Mouse (Mus musculus): ENCODE data around the gene Foxp1. TPM values are rescaled to one million over a fixed set of nuclear protein-coding genes. Genes with fewer than 3 reads are reported as not detected.

Gene Foxp1
- polyA plus RNA-seq, 1 experiment from 2014 or later, result 88.1 TPM

DNA sequence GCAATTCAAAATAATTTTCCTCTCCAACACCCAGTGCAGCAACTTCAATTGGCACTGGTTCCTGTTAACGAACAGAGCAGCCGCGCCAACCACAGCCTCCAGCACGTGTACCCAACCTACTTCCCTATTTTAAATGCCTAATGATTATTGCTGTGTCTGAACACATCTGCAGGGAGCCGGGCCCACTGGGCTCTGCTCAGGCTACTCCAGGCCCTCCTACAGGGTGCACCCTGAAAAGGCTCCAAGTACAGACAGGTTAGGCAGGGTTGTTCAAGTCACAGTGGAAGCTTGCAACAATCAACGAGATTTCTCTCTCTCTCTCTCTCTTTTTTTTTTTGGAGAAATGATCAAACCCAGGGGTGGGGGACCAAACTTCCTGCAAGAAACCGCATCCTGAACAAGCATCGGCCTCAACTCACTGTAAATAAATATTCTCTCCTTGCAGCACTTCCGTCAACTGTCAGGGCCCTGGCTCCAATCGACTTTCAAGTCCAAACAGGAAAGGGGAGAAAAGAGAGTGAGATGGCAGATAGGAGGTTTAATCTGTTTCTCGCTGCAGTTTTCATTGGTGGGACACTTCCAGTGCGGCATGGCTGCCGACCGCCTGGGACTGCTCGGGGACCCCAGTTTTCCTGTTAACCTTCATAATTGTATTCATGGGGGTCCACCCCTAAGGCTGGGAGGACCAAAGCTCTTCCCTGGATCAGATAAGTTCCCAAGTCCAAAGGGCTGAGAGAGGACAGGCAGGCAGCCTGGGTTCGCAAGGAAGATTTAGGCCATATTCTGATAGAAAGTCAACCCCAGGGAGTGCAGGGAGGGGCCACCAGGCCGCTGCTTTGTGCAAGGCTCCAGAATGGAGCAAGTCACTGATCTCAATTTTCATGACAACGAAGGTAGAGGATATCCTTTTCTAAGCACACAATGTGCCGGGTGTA lies 133.5 kb downstream of the Foxp1 start:
- H3K4me1 ChIP-seq (ENCODE audit: control insufficient read depth in 2 of 2, insufficient read depth in 2 of 2, low read length in 2 of 2), result peaks cover 12 to 16% of the 10 kb centered on the region in 2 experiments; a peak in 2 of 4 replicates
- H3K9me3 ChIP-seq (ENCODE audit: control insufficient read depth, low read length), result no peaks in the 10 kb centered on the region
- peak overlapping the region; percentile 8; the same call in 1 of the 2 replicates for H3K9ac ChIP-seq (ENCODE audit: low read length)
- no peaks in the 10 kb centered on the region for H3K27me3 ChIP-seq (ENCODE audit: control insufficient read depth, insufficient read depth, low read length)
- no peak overlapping the region for H3K4me3 ChIP-seq (ENCODE audit: control insufficient read depth in 1 of 2, insufficient read depth in 1 of 2, low read depth in 1 of 2, low read length in 2 of 2)
- ATAC-seq (ENCODE audit: insufficient number of reproducible peaks, insufficient read depth, low FRiP score, low read depth), result 0 out of 2 replicates have a peak, but pooled peaks have one; percentile 19
- peak overlapping the region; percentile 63 to 75 for H3K27ac ChIP-seq (replicated peaks in 1 of 2; ENCODE audit: control insufficient read depth in 1 of 2, insufficient read depth in 1 of 2, low read depth in 2 of 2, low read length in 2 of 2)
- H3K36me3 ChIP-seq (ENCODE audit: control insufficient read depth, insufficient read depth, low read length), result no peaks in the 10 kb centered on the region
- H3K4me2 ChIP-seq (ENCODE audit: low read length), result no peak overlapping the region
- 67% methylated on average over 19 of the region's 19 CpGs for WGBS

DNA sequence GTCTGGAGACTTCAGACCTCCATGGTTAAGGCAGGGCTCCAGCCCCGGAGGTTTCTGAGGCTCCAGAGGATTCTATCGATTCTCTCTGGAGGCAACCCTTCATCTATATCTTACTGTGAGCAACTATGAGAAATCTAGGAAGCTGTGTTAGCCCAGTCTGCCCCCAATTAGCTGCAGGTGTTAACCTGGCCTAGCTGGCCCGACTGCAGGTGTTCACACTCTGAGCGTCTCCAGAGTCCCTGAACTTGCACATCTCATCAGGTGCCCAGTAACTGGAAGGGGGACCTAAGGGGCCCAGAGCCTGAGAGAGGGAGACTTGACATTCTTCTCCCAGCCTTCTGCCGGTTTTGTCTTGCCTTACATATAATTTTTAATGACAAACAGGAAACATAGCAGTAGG lies 134.5 kb downstream of the Foxp1 start:
- Histone ChIP-seq H3K9ac (ENCODE audit: low read length) (no peak overlapping the region), H3K4me1 (ENCODE audit: control insufficient read depth in 2 of 2, insufficient read depth in 2 of 2, low read length in 2 of 2) (peaks cover 17 to 22% of the 10 kb centered on the region in 2 experiments; a peak in 3 of 4 replicates), H3K4me3 (ENCODE audit: control insufficient read depth in 1 of 2, insufficient read depth in 1 of 2, low read depth in 1 of 2, low read length in 2 of 2) (no peak overlapping the region), H3K27me3 (ENCODE audit: control insufficient read depth, insufficient read depth, low read length) (no peaks in the 10 kb centered on the region), H3K4me2 (ENCODE audit: low read length) (no peak overlapping the region), H3K36me3 (ENCODE audit: control insufficient read depth, insufficient read depth, low read length) (no peaks in the 10 kb centered on the region), H3K9me3 (ENCODE audit: control insufficient read depth, low read length) (no peaks in the 10 kb centered on the region), H3K27ac (replicated peaks in 1 of 2; ENCODE audit: control insufficient read depth in 1 of 2, insufficient read depth in 1 of 2, low read depth in 2 of 2, low read length in 2 of 2) (peak overlapping the region in 1 of 2 experiments; percentile 75; a peak in 2 of 4 replicates)
- no peak for ATAC-seq (ENCODE audit: insufficient number of reproducible peaks, insufficient read depth, low FRiP score, low read depth)
- WGBS, result 71% methylated on average over 5 of the region's 5 CpGs

DNA sequence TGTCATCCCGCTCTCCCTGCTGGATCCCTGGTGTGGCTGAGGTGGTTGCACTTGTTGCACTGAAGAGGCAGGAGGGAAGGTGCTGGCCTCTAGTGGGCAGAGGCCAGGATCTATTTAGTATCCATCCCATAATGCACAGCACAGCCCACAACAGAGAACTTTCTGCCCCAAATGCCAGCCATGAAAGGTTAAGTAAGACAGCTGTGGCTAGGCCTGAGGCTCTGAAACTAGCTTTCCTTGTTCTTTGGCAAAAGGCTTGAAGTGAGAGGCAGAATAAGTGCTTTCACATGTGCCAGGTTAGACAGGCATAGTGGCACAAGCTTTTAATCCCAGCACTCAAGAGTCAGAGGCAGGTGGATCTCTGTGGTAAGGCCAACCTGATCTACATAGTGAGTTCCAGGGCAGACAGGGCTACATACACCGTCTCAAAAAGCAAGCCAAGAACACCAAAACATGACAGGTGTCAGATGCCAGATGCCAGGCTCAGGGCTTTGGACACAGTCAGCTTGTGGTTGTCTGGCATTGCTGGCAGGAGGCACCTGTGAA lies 137.4 kb downstream of the Foxp1 start:
- H3K9me3 ChIP-seq (ENCODE audit: control insufficient read depth, low read length), result no peaks in the 10 kb centered on the region
- H3K4me2 ChIP-seq (ENCODE audit: low read length), result no peak overlapping the region
- H3K27me3 ChIP-seq (ENCODE audit: control insufficient read depth, insufficient read depth, low read length), result no peaks in the 10 kb centered on the region
- 43% methylated on average over 2 of the region's 2 CpGs for WGBS
- ATAC-seq (ENCODE audit: insufficient number of reproducible peaks, insufficient read depth, low FRiP score, low read depth), result no peak
- no peaks in the 10 kb centered on the region for H3K36me3 ChIP-seq (ENCODE audit: control insufficient read depth, insufficient read depth, low read length)
- H3K27ac ChIP-seq (replicated peaks in 1 of 2; ENCODE audit: control insufficient read depth in 1 of 2, insufficient read depth in 1 of 2, low read depth in 2 of 2, low read length in 2 of 2), result no peak overlapping the region
- H3K4me3 ChIP-seq (ENCODE audit: control insufficient read depth in 1 of 2, insufficient read depth in 1 of 2, low read depth in 1 of 2, low read length in 2 of 2), result no peak overlapping the region
- H3K4me1 ChIP-seq (ENCODE audit: control insufficient read depth in 2 of 2, insufficient read depth in 2 of 2, low read length in 2 of 2), result peaks cover 17 to 22% of the 10 kb centered on the region in 2 experiments; a peak in 3 of 4 replicates
- H3K9ac ChIP-seq (ENCODE audit: low read length), result no peak overlapping the region

DNA sequence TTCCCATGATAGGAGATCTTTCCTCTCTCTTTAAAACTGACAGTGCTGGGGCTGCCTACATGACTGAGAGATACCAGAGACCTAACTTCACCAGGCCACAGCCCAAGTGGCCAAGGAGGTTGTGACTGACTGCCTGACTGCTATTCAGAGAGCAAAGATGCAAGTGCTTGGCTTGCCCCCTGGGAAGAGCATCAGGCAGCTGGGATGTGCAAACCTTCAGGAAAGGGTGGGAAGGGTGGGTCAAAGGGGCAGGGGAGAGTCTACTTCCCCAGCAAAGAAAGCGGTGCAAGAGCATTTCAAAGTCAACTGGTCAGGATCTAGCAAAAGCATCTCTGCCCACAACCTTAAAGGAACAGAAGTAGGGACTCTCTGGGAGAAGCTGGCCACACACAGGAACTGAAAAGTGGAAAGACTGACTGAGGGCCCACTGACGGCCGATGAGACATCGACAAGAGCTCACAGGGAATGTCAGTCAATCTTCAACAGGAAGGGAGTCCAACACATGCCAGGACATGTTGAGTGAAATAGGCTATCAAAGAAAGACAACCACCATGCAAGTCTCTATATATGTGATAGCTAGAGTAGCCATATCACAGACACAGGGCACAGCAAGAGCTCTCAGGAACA lies 138.6 kb downstream of the Foxp1 start:
- no peak overlapping the region for H3K27ac ChIP-seq (replicated peaks in 1 of 2; ENCODE audit: control insufficient read depth in 1 of 2, insufficient read depth in 1 of 2, low read depth in 2 of 2, low read length in 2 of 2)
- no peaks in the 10 kb centered on the region for H3K36me3 ChIP-seq (ENCODE audit: control insufficient read depth, insufficient read depth, low read length)
- no peaks in the 10 kb centered on the region for H3K27me3 ChIP-seq (ENCODE audit: control insufficient read depth, insufficient read depth, low read length)
- H3K4me3 ChIP-seq (ENCODE audit: control insufficient read depth in 1 of 2, insufficient read depth in 1 of 2, low read depth in 1 of 2, low read length in 2 of 2), result no peak overlapping the region
- no peak for ATAC-seq (ENCODE audit: insufficient number of reproducible peaks, insufficient read depth, low FRiP score, low read depth)
- no peaks in the 10 kb centered on the region for H3K9me3 ChIP-seq (ENCODE audit: control insufficient read depth, low read length)
- H3K9ac ChIP-seq (ENCODE audit: low read length), result no peak overlapping the region
- 42% methylated on average over 4 of the region's 4 CpGs for WGBS
- no peak overlapping the region for H3K4me2 ChIP-seq (ENCODE audit: low read length)
- peaks cover 13 to 20% of the 10 kb centered on the region in 2 experiments; a peak in 3 of 4 replicates for H3K4me1 ChIP-seq (ENCODE audit: control insufficient read depth in 2 of 2, insufficient read depth in 2 of 2, low read length in 2 of 2)

DNA sequence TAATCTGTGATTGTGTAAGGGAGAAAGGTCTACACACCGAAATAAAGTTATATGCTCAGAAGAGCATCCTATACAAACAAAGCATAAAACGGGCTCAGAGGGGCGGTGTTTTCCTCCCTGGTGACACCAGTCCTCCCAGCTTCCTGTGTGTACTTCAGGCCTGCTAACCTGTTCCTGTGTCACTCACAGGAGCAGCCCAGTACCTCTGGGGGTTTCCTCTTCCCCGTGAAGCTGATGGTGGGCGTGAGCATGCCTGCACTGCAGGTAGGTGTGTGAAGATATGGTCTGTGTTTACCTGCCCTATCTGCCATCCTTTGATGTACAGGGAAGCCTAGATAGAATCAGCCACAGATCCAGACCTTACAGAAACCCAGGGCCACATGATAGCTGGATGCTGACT lies 142.4 kb downstream of the Foxp1 start:
- Histone ChIP-seq H3K27ac (replicated peaks in 1 of 2; ENCODE audit: control insufficient read depth in 1 of 2, insufficient read depth in 1 of 2, low read depth in 2 of 2, low read length in 2 of 2) (peak overlapping the region in 1 of 2 experiments; percentile 71; a peak in 2 of 4 replicates), H3K27me3 (ENCODE audit: control insufficient read depth, insufficient read depth, low read length) (no peaks in the 10 kb centered on the region), H3K4me3 (ENCODE audit: control insufficient read depth in 1 of 2, insufficient read depth in 1 of 2, low read depth in 1 of 2, low read length in 2 of 2) (no peak overlapping the region), H3K36me3 (ENCODE audit: control insufficient read depth, insufficient read depth, low read length) (no peaks in the 10 kb centered on the region), H3K9me3 (ENCODE audit: control insufficient read depth, low read length) (no peaks in the 10 kb centered on the region), H3K4me2 (ENCODE audit: low read length) (no peak overlapping the region), H3K4me1 (ENCODE audit: control insufficient read depth in 2 of 2, insufficient read depth in 2 of 2, low read length in 2 of 2) (peaks cover 19 to 30% of the 10 kb centered on the region in 2 experiments), H3K9ac (ENCODE audit: low read length) (no peak overlapping the region)
- ATAC-seq (ENCODE audit: insufficient number of reproducible peaks, insufficient read depth, low FRiP score, low read depth), result no peak
- WGBS, result 72% methylated on average over 5 of the region's 5 CpGs

DNA sequence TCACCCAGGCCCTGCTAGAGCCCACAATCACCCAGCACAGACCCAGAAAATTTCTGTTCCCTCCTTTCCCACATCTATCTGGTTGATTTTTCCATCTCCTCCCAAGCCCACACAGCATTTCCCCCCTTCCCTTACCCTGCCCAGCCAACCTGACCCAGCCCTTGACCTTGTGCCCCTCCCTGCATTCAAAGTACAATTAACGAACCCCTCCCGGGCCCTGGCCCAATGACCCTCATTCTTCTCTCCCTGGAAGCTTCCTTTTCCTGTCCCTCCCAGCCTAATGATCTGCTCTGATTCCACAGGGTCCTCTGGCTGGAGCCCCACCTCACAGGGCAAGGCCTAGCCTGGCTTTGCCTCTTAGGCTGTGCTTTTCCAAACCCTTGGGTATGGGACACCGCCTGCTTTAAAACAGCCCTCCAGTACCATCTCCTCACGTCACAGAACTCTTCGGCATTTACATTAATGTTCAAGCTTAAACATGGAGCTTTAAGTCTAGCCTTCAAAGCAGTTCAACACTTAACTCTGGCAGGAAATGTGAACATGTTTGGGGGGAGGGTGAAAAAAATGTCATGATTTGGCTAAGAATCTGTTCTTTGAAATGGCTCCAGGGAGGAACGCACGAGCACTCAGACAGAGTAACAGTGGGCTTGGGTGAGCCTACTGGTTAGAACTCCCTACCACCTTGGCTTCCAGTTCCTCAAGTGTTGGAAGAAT lies 143.4 kb downstream of the Foxp1 start:
- H3K4me2 ChIP-seq (ENCODE audit: low read length), result no peak overlapping the region
- no peaks in the 10 kb centered on the region for H3K36me3 ChIP-seq (ENCODE audit: control insufficient read depth, insufficient read depth, low read length)
- no peaks in the 10 kb centered on the region for H3K9me3 ChIP-seq (ENCODE audit: control insufficient read depth, low read length)
- H3K4me1 ChIP-seq (ENCODE audit: control insufficient read depth in 2 of 2, insufficient read depth in 2 of 2, low read length in 2 of 2), result peaks cover 25 to 33% of the 10 kb centered on the region in 2 experiments
- no peak overlapping the region for H3K9ac ChIP-seq (ENCODE audit: low read length)
- H3K4me3 ChIP-seq (ENCODE audit: control insufficient read depth in 1 of 2, insufficient read depth in 1 of 2, low read depth in 1 of 2, low read length in 2 of 2), result no peak overlapping the region
- peak overlapping the region; percentile 33 to 71 for H3K27ac ChIP-seq (replicated peaks in 1 of 2; ENCODE audit: control insufficient read depth in 1 of 2, insufficient read depth in 1 of 2, low read depth in 2 of 2, low read length in 2 of 2)
- peak; percentile 69 for ATAC-seq (ENCODE audit: insufficient number of reproducible peaks, insufficient read depth, low FRiP score, low read depth)
- 72% methylated on average over 7 of the region's 7 CpGs for WGBS
- H3K27me3 ChIP-seq (ENCODE audit: control insufficient read depth, insufficient read depth, low read length), result no peaks in the 10 kb centered on the region

DNA sequence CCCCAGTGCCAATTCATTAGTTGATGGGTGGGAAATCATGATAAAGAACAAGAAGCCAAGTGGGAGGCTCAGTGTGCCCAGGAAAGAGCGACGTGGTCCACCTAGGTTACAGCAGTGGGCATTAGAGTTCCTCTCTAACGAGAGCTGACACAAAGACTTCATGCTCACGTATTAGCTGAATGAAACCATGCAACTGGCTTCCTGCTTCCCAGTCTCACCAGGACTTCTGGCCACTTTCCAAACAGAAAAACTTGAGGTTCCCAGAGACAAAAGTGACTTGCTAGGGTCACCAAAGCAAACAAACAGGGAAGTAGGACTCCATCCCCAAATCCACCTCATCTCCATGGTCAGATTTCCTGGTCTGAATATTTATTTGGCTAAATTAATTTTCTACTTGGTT lies 144.8 kb downstream of the Foxp1 start:
- no peaks in the 10 kb centered on the region for H3K9me3 ChIP-seq (ENCODE audit: control insufficient read depth, low read length)
- peak overlapping the region; percentile 31 to 71; a peak in 2 of 4 replicates for H3K27ac ChIP-seq (replicated peaks in 1 of 2; ENCODE audit: control insufficient read depth in 1 of 2, insufficient read depth in 1 of 2, low read depth in 2 of 2, low read length in 2 of 2)
- H3K4me3 ChIP-seq (ENCODE audit: control insufficient read depth in 1 of 2, insufficient read depth in 1 of 2, low read depth in 1 of 2, low read length in 2 of 2), result no peak overlapping the region
- no peak overlapping the region for H3K4me2 ChIP-seq (ENCODE audit: low read length)
- no peaks in the 10 kb centered on the region for H3K36me3 ChIP-seq (ENCODE audit: control insufficient read depth, insufficient read depth, low read length)
- ATAC-seq (ENCODE audit: insufficient number of reproducible peaks, insufficient read depth, low FRiP score, low read depth), result no peak
- 65% methylated on average over 4 of the region's 4 CpGs for WGBS
- H3K9ac ChIP-seq (ENCODE audit: low read length), result no peak overlapping the region
- peaks cover 18 to 27% of the 10 kb centered on the region in 2 experiments for H3K4me1 ChIP-seq (ENCODE audit: control insufficient read depth in 2 of 2, insufficient read depth in 2 of 2, low read length in 2 of 2)
- no peaks in the 10 kb centered on the region for H3K27me3 ChIP-seq (ENCODE audit: control insufficient read depth, insufficient read depth, low read length)

All from heart, embryonic 14.5 days (tissue).